ENCODE assay signal across 8 mouse cellular contexts in the genomic region with DNA sequence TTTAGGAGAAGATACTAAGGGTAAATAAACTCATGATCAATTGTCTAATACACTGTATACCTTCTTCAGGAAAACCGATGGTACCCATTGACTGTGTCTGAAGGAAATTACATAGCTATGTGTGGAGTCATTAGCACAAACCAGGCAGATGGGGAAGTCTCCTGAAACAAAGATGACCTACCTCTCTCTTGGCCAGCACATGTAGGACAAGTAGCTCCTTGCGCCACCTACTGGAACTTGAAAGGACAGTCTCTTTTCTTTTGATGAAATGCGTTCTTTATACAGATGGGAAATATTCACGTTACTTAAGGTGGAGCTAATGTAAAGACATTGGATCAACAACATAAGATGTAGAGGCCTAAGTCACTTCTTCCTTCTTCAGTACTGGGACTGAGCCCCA. TPM values are rescaled to one million over a fixed set of nuclear protein-coding genes. Genes with fewer than 3 reads are reported as not detected.
A peak's percentile ranks its signal among the peaks of the same experiment; 100 is the strongest.
DNase-seq lines count a peak whose midpoint lies in the region; TF ChIP-seq lines count a peak whose summit lies in the region.

No protein-coding gene starts in this region.

- peak; percentile 76 for TF ChIP-seq CTCF in E14TG2a.4 (conservative IDR thresholded peaks at IDR 0.05; ENCODE audit: low read length)
- TF ChIP-seq CTCF in embryonic fibroblast, embryonic 13.5 days (IDR thresholded peaks at IDR 0.05; ENCODE audit: borderline replicate concordance, insufficient read depth, low read length): peak; percentile 34; the same call in 1 of the 2 replicates

- H3K27me3 ChIP-seq in E14TG2a.4 (ENCODE audit: insufficient read depth, low read length): peaks cover 3% of the 10 kb centered on the region

- peak; percentile 67 for DNase-seq in kidney, adult 9 months
- no peak for DNase-seq in kidney, adult 18-20 months
- peak; percentile 6 for DNase-seq in adrenal gland, postnatal 25 days
- DNase-seq in left cerebral cortex, postnatal 4 days: peak; percentile 29
- DNase-seq in retina, embryonic 14.5 days (ENCODE audit: low spot score): peak; percentile 85
- no peak for DNase-seq in gastrocnemius, adult 8-10 months (ENCODE audit: low spot score in 2 of 2)

- no peak for TF ChIP-seq POLR2A in embryonic fibroblast, embryonic 13.5 days (IDR thresholded peaks at IDR 0.05; ENCODE audit: low read depth, low read length)

- H3K9me3 ChIP-seq in E14TG2a.4 (ENCODE audit: low read length): no peaks in the 10 kb centered on the region

- no peak overlapping the region for H3K27ac ChIP-seq in embryonic fibroblast, embryonic 13.5 days (ENCODE audit: insufficient read depth, low read length)

- H3K4me1 ChIP-seq in E14TG2a.4 (replicated peaks; ENCODE audit: low read depth, low read length): peaks cover 10% of the 10 kb centered on the region; the same call in 1 of the 2 replicates
- peaks cover 5% of the 10 kb centered on the region; the same call in 1 of the 2 replicates for H3K4me1 ChIP-seq in embryonic fibroblast, embryonic 13.5 days (ENCODE audit: control insufficient read depth, insufficient read depth, low read length)

- intact Hi-C loops in left cerebral cortex, postnatal 4 days (cut with DNase I): no loop called here

- no peaks in the 10 kb centered on the region for H3K36me3 ChIP-seq in E14TG2a.4 (ENCODE audit: insufficient read depth, low read length)

- no peak overlapping the region for H3K4me3 ChIP-seq in E14TG2a.4 (replicated peaks; ENCODE audit: low read length)
- H3K4me3 ChIP-seq in embryonic fibroblast, embryonic 13.5 days (ENCODE audit: insufficient read depth, low read length): no peak overlapping the region

RNA-seq across cellular contexts. Expression of a gene that starts 7.0 kb away (rescaled TPM):
- 254 and 278 TPM in 2 replicates for total RNA-seq in adrenal gland, postnatal 25 days (2021)
- polyA plus RNA-seq in embryonic fibroblast, embryonic 13.5 days (2011; ENCODE audit: insufficient read length, low read depth, missing spikeins): 664 and 850 TPM in 2 replicates
- total RNA-seq in left cerebral cortex, postnatal 4 days (2021): 10 to 100 TPM; 59.1 to 67.5 TPM
- total RNA-seq in gastrocnemius, adult 8-10 months (2022): 100 to 1,000 TPM; 223 to 268 (median 240) TPM

RNA-seq across cellular contexts. Expression of a gene that starts 19.3 kb away (rescaled TPM):
- 14.5 and 17.2 TPM in 2 replicates for total RNA-seq in adrenal gland, postnatal 25 days (2021)
- 31.9 and 32.5 TPM in 2 replicates for polyA plus RNA-seq in embryonic fibroblast, embryonic 13.5 days (2011; ENCODE audit: insufficient read length, low read depth, missing spikeins)
- total RNA-seq in left cerebral cortex, postnatal 4 days (2021): 10 to 100 TPM; 27.5 to 30.0 TPM
- total RNA-seq in gastrocnemius, adult 8-10 months (2022): 1 to 10 TPM; 5.1 to 6.4 (median 5.8) TPM

RNA-seq across cellular contexts. Expression of a gene that starts 36.4 kb away (rescaled TPM):
- 16.6 and 18.5 TPM in 2 replicates for total RNA-seq in adrenal gland, postnatal 25 days (2021)
- polyA plus RNA-seq in embryonic fibroblast, embryonic 13.5 days (2011; ENCODE audit: insufficient read length, low read depth, missing spikeins): 15.4 and 21.9 TPM in 2 replicates
- total RNA-seq in left cerebral cortex, postnatal 4 days (2021): 10 to 100 TPM; 15.9 to 19.4 TPM
- 10 to 100 TPM; 18.3 to 23.1 (median 22.6) TPM for total RNA-seq in gastrocnemius, adult 8-10 months (2022)

Comparison
In these comparisons a context has a peak if more than half of its experiments do, and no peak if none do; other contexts are left out.
1. DNase-seq: peak in kidney, adult 9 months (single experiment), adrenal gland, postnatal 25 days (single experiment), left cerebral cortex, postnatal 4 days (single experiment) and retina, embryonic 14.5 days (single experiment); none in kidney, adult 18-20 months (single experiment) and gastrocnemius, adult 8-10 months (0 of 2).